Mouse (Mus musculus) bone marrow macrophage, adult 2 months (primary cell): ENCODE measurements around the gene Slc47a2.

Experiments
- CTCF ChIP-seq: IDR thresholded peaks from 2 replicates; pipeline ENCODE4 v1.5.1; 2012; ENCODE audit warnings: low read depth, mild to moderate bottlenecking, low read length, moderate library complexity
- POLR2A ChIP-seq: IDR thresholded peaks from 2 replicates; pipeline ENCODE4 v1.6.1; 2012; ENCODE audit warnings: mild to moderate bottlenecking, low read depth, low read length, borderline replicate concordance

DNA sequence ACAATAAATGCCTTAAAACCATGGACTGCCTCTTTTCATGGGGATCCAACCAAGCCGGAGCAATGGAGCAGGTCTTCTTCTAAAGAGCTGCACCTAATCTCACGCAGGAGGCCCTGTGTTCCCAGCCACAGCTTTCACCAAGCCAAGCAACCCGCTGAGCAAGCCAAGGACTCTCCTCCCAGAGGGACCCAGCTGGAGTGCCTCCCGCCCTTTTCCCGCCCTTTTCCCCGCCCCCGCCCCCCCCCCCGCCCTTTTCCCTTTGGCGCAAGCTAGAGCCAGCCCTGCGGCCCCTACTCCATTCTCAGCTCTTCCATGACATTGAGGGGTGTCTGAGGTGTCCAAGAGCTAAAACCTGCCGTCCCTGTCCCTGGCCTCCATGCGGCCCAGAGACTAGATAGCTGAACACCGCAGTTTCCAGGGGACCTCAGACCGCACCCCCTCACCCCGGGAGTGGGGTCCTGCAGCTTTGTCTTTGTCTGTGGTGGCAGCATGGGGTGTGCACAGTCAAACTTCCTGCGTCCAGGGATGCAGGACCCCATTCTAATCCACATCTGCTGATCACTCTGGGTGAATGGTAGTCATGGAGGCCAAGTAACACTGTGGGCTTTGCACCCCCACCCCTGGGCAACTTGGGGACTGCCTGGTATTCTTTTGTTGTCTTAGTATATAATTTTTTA lies 41.8 kb downstream of the Slc47a2 start:
- no peak for TF ChIP-seq CTCF
- TF ChIP-seq POLR2A = no peak
